Mouse (Mus musculus): Measurements from ENCODE around the gene Col3a1. TPM values are rescaled to one million over a fixed set of nuclear protein-coding genes. Genes with fewer than 3 reads are reported as not detected.

Gene Col3a1
- 48.6 and 58.8 TPM in 2 replicates for polyA plus RNA-seq (2015; fragmentation: Nextera tagmentation; extraction: Ambion mirVana)

DNA sequence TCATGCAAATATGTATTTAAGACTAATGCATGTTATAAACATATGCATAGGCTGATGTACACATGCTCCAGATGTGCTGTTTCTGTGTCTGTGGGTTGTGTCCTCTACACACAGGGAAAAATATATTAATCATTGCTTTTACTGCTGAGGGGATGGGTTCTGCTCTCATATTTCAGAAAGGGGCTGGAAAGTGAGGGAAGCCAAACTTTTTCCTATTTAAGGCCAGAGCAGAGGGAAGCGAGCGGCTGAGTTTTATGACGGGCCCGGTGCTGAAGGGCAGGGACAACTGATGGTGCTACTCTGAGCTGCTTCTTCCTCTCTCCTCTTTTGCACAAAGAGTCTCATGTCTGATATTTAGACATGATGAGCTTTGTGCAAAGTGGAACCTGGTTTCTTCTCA, at the start of gene Col3a1:
Gene Col3a1 (plus strand): TSS at position 151 of the 400 bp plus-strand sequence.
- TF ChIP-seq EP300 (IDR thresholded peaks at IDR 0.05; ENCODE audit: low read depth): no peak
- TF ChIP-seq CTCF (IDR thresholded peaks at IDR 0.05; ENCODE audit: low read depth): no peak
- Histone ChIP-seq H3K4me3 (ENCODE audit: low read depth, low read length) (no peak within 1 kb of the TSS), H3K4me2 (ENCODE audit: low read depth, low read length) (no peak within 1 kb of the TSS), H3K27me3 (ENCODE audit: insufficient read depth, low read length) (no peaks in the 10 kb centered on the region), H3K36me3 (replicated peaks; ENCODE audit: insufficient read depth, low read length) (no peaks in the 10 kb centered on the region), H3K9ac (replicated peaks) (no peak within 1 kb of the TSS), H3K9me3 (ENCODE audit: low read length) (no peaks in the 10 kb centered on the region), H3K4me1 (ENCODE audit: insufficient read depth) (no peaks in the 10 kb centered on the region), H3K27ac (ENCODE audit: low read depth) (0 out of 2 replicates have a peak within 1 kb of the TSS, but pooled peaks have one; percentile 22)
- ATAC-seq: no peak
- 66% methylated on average over 4 of the region's 4 CpGs for WGBS (ENCODE audit: insufficient replicate concordance)
- DNase-seq: no peak

GRCm38 (mm10) chr1:45269421-45269820, 41.9 kb upstream of the Col3a1 start:
- Histone ChIP-seq H3K36me3 (replicated peaks; ENCODE audit: insufficient read depth, low read length) (no peaks in the 10 kb centered on the region), H3K4me1 (ENCODE audit: insufficient read depth) (no peaks in the 10 kb centered on the region), H3K9ac (replicated peaks) (no peak overlapping the region), H3K9me3 (ENCODE audit: low read length) (no peaks in the 10 kb centered on the region), H3K4me2 (ENCODE audit: low read depth, low read length) (no peak overlapping the region), H3K4me3 (ENCODE audit: low read depth, low read length) (no peak overlapping the region), H3K27ac (ENCODE audit: low read depth) (no peak overlapping the region), H3K27me3 (ENCODE audit: insufficient read depth, low read length) (no peaks in the 10 kb centered on the region)
- ATAC-seq (no peak), DNase-seq (no peak)
- TF ChIP-seq CTCF (IDR thresholded peaks at IDR 0.05; ENCODE audit: low read depth) (no peak), EP300 (IDR thresholded peaks at IDR 0.05; ENCODE audit: low read depth) (no peak)

DNA sequence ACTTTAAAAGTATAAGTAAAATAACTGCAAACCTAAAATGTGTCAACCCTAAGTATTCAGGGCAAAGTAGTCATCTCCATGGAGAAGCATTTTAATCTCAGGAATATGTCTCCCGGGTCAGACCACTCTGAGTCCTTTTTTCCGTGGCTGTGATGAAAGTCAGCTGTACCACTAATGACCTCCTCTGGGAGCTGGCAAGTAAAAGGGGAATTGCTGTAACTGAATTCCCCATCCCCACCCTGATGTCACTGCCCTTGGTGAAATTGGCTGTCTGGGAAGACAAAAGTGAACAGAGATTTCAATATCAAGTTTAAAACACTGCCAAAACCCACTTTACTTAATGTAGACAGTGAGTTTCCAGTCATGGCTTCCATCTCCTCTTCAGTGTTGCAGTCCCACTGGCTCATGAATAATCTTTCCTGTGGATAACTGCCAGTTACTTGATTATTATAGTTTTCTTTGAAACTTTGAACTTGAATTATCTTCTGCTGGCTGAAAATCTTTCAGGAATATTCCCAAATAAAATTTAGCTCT, 35.3 kb upstream of the Col3a1 start:
- ATAC-seq: no peak
- DNase-seq: no peak
- TF ChIP-seq CTCF (IDR thresholded peaks at IDR 0.05; ENCODE audit: low read depth): no peak
- TF ChIP-seq EP300 (IDR thresholded peaks at IDR 0.05; ENCODE audit: low read depth): no peak

GRCm38 (mm10) chr1:45287954-45288353, 23.4 kb upstream of the Col3a1 start:
- H3K36me3 ChIP-seq (replicated peaks; ENCODE audit: insufficient read depth, low read length): no peaks in the 10 kb centered on the region

More for the DNA sequence above, 35.3 kb upstream of the Col3a1 start:
- H3K4me1 ChIP-seq (ENCODE audit: insufficient read depth): no peaks in the 10 kb centered on the region
- H3K4me2 ChIP-seq (ENCODE audit: low read depth, low read length): no peak overlapping the region
- H3K9ac ChIP-seq (replicated peaks): no peak overlapping the region
- H3K27ac ChIP-seq (ENCODE audit: low read depth): no peak overlapping the region
- no peaks in the 10 kb centered on the region for H3K27me3 ChIP-seq (ENCODE audit: insufficient read depth, low read length)
- H3K9me3 ChIP-seq (ENCODE audit: low read length): no peaks in the 10 kb centered on the region
- 57% methylated on average over 2 of the region's 2 CpGs for WGBS (ENCODE audit: insufficient replicate concordance)
- no peaks in the 10 kb centered on the region for H3K36me3 ChIP-seq (replicated peaks; ENCODE audit: insufficient read depth, low read length)
- H3K4me3 ChIP-seq (ENCODE audit: low read depth, low read length): no peak overlapping the region

DNA sequence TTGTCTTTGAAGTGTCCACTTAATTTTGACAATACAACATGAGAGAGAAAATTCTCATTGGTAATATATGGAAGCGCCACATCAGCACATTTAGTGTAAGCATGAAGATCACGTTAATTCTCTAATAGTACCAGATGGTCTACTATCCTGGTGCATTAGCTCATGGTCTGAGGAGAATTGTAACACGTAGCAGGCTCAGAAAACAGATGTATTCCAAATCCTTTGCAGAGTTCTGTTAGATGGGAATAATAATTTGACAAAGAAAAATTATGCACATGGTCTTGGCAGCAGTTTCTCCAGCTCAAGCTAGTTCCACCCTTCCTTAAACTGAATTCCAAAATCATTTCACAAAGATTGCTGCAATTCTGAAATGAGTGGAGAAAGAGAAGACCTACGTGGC, 21.3 kb upstream of the Col3a1 start:
- no peaks in the 10 kb centered on the region for H3K27me3 ChIP-seq (ENCODE audit: insufficient read depth, low read length)
- H3K9ac ChIP-seq (replicated peaks): no peak overlapping the region
- H3K36me3 ChIP-seq (replicated peaks; ENCODE audit: insufficient read depth, low read length): no peaks in the 10 kb centered on the region
- H3K27ac ChIP-seq (ENCODE audit: low read depth): no peak overlapping the region
- no peak overlapping the region for H3K4me2 ChIP-seq (ENCODE audit: low read depth, low read length)
- WGBS (ENCODE audit: insufficient replicate concordance): 66% methylated on average over 4 of the region's 4 CpGs
- H3K9me3 ChIP-seq (ENCODE audit: low read length): no peaks in the 10 kb centered on the region
- no peaks in the 10 kb centered on the region for H3K4me1 ChIP-seq (ENCODE audit: insufficient read depth)
- TF ChIP-seq CTCF (IDR thresholded peaks at IDR 0.05; ENCODE audit: low read depth): no peak
- no peak for TF ChIP-seq EP300 (IDR thresholded peaks at IDR 0.05; ENCODE audit: low read depth)
- ATAC-seq (no peak), DNase-seq (no peak)
- no peak overlapping the region for H3K4me3 ChIP-seq (ENCODE audit: low read depth, low read length)

More at GRCm38 (mm10) chr1:45287954-45288353, 23.4 kb upstream of the Col3a1 start:
- Histone ChIP-seq H3K9ac (replicated peaks) (no peak overlapping the region), H3K4me1 (ENCODE audit: insufficient read depth) (no peaks in the 10 kb centered on the region), H3K9me3 (ENCODE audit: low read length) (no peaks in the 10 kb centered on the region), H3K27ac (ENCODE audit: low read depth) (no peak overlapping the region), H3K27me3 (ENCODE audit: insufficient read depth, low read length) (no peaks in the 10 kb centered on the region), H3K4me2 (ENCODE audit: low read depth, low read length) (no peak overlapping the region), H3K4me3 (ENCODE audit: low read depth, low read length) (no peak overlapping the region)
- 72% methylated on average over 1 of the region's 1 CpGs for WGBS (ENCODE audit: insufficient replicate concordance)
- ATAC-seq (no peak), DNase-seq (no peak)
- TF ChIP-seq EP300 (IDR thresholded peaks at IDR 0.05; ENCODE audit: low read depth): no peak
- no peak for TF ChIP-seq CTCF (IDR thresholded peaks at IDR 0.05; ENCODE audit: low read depth)

DNA sequence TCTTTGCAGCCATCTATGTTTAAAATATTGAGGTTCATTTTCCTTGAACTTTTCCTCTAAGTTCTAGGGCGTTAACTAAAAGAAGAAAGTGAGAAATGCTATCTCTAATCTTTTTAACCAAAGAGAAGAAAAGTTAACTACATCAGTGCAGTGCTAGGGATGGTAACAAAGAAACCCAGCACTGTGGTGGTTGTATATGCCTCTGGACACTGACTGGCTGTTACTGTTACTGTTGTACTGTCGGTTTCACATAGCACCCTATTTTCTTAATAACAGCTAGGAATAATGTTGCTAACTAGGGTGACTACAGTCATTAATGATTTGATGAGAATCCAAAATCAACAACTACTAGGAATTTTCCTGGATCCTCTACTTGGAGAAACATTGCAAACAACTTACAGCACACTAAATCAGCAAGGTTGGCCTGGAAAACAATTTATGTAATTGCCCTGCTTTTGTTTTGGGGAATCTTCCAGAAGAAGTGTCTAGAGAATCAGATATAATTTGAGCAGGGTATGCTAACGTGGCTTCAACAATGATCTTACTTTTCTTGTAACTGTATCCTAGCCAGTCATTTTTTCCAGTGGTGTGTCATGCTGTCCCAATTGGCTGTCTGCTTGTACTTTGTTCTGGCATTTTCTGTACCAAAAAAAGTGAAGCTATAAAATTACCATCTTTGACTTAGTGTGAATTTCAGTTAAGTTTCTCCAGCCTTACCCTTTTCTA, 11.8 kb upstream of the Col3a1 start:
- ATAC-seq (no peak), DNase-seq (no peak)
- no peak overlapping the region for H3K27ac ChIP-seq (ENCODE audit: low read depth)
- H3K4me3 ChIP-seq (ENCODE audit: low read depth, low read length): no peak overlapping the region
- no peak for TF ChIP-seq EP300 (IDR thresholded peaks at IDR 0.05; ENCODE audit: low read depth)
- no peak for TF ChIP-seq CTCF (IDR thresholded peaks at IDR 0.05; ENCODE audit: low read depth)
- H3K4me2 ChIP-seq (ENCODE audit: low read depth, low read length): no peak overlapping the region
- no peaks in the 10 kb centered on the region for H3K27me3 ChIP-seq (ENCODE audit: insufficient read depth, low read length)
- no peaks in the 10 kb centered on the region for H3K9me3 ChIP-seq (ENCODE audit: low read length)
- H3K4me1 ChIP-seq (ENCODE audit: insufficient read depth): no peaks in the 10 kb centered on the region
- 64% methylated on average over 3 of the region's 3 CpGs for WGBS (ENCODE audit: insufficient replicate concordance)
- no peaks in the 10 kb centered on the region for H3K36me3 ChIP-seq (replicated peaks; ENCODE audit: insufficient read depth, low read length)
- no peak overlapping the region for H3K9ac ChIP-seq (replicated peaks)

All from liver, postnatal 0 days (tissue).